Mouse (Mus musculus): ENCODE measurements around the gene Gm49384.

The Gm49384 gene

DNA sequence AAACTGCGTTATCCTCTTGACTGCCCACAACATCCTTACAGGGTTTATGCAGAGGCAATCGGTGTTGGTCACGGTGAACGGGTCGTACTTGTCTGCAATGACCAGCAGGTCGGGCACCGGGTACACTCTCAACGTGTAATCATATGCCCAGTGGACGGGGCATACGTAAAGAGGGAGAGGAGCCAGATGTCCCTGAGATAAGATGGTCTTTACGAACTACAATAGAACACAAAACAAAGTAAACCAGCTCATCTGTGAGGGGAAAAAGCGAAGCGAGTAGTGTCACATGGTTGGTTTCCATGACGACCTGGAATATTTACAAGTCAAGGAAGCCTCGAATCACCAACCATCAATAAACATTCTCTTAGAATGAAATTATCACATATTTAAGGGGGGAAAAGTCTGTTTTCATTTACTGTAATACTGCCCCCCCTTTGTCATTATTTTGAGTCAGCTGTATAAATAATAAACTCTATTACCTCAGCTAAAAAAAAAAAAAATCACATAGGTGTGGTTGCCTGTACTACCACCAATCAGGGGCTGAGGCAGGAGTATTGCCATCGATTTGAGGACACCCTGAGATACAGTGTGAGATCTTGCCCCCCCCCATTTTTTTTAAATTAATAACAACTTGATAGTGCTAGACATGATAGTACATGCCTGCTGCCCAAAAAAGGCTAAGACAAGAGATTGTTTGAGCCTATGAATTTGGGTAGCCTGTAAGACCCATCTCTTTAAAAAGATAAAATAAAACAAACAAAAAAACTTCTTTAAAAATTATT lies at the start of gene Gm49384:
TSS of gene Gm49384 (minus strand) at position 216 of the 782 bp plus-strand sequence.
- in situ Hi-C loops (cut with MboI; ENCODE audit: low pct_unique_long_range_greater_than_20kb in 1 of 2, low sequenced_read_pairs in 2 of 2, unreplicated experiment in 1 of 2) = no loop called here

DNA sequence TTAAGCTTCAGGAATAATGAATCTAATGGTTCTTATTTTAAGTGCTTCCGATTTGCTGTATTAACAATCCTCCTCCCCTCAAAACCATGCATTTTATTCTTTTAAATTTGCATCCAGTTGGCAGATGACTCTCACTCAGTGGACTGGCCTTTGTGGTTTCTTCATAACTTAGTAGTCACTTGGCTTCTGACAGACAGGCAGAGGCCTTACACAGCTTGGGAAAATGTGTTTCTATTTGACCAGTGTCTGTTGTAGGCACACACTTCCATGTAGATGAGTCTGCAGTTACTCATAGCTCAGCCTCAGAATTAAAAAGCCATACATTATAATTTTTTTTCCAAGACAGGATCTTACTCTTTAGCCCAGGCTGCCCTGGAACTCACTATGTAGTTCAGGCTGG lies 49.7 kb upstream of the Gm49384 start:
- in situ Hi-C loops (cut with MboI; ENCODE audit: low pct_unique_long_range_greater_than_20kb in 1 of 2, low sequenced_read_pairs in 2 of 2, unreplicated experiment in 1 of 2) = no loop called here

GRCm38 (mm10) chr12:69250756-69251155 lies 46.7 kb upstream of the Gm49384 start:
- in situ Hi-C loops (cut with MboI; ENCODE audit: low pct_unique_long_range_greater_than_20kb in 1 of 2, low sequenced_read_pairs in 2 of 2, unreplicated experiment in 1 of 2) = no loop called here

DNA sequence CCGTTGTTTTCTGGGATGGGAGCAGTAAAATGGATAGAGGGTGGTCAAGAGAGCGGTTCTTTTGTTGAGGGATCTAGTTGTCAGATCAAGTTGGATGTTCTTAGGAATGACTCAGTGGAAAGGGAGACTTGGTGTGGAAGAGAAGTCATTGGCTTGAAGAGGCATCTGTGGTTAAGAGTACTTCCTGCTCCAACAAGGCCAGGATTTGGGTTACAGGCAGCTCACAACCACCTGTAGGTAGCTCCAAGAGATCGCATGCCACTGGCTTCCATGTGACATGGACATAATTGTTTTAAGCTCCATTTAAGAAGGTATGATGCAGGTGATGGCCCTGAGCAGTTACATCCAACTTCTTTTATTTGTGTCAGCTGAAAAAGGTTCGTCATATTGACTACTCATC lies 45.7 kb upstream of the Gm49384 start:
- in situ Hi-C loops (cut with MboI; ENCODE audit: low pct_unique_long_range_greater_than_20kb in 1 of 2, low sequenced_read_pairs in 2 of 2, unreplicated experiment in 1 of 2) = no loop called here

DNA sequence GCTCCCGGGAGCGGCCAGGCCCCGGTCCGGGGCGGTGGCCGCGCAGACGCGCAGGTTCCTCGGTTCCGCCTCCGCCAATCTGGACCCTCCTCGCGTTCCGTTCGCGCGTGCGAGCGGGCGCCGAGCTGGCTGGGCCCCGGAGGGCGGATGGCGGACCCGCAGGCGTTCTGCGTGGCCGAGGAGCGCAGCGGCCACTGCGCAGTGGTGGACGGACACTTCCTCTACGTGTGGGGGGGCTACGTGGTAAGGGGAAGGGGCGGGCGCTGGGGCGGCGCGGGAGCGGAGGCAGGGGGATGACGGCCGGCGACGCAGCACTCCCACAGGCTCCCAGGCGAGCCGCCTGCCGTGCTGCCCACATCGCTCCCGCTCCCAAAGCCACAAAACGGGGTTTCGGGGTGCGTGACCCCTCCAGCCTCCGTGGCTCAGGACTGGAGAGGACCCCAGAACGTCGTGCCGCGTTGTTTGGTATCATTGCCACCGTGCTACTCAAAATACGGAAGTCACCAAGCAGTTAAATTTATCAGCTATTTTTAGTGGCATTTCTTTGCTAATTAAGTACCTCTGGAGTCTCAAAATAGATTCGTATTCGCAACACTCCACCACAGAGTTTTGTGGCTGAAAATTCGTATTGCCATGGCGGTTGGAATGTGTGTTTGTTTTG lies 37.8 kb upstream of the Gm49384 start:
- in situ Hi-C loops (cut with MboI; ENCODE audit: low pct_unique_long_range_greater_than_20kb in 1 of 2, low sequenced_read_pairs in 2 of 2, unreplicated experiment in 1 of 2) = no loop called here

GRCm38 (mm10) chr12:69241405-69241770 lies 37.3 kb upstream of the Gm49384 start:
- in situ Hi-C loops (cut with MboI; ENCODE audit: low pct_unique_long_range_greater_than_20kb in 1 of 2, low sequenced_read_pairs in 2 of 2, unreplicated experiment in 1 of 2) = no loop called here

DNA sequence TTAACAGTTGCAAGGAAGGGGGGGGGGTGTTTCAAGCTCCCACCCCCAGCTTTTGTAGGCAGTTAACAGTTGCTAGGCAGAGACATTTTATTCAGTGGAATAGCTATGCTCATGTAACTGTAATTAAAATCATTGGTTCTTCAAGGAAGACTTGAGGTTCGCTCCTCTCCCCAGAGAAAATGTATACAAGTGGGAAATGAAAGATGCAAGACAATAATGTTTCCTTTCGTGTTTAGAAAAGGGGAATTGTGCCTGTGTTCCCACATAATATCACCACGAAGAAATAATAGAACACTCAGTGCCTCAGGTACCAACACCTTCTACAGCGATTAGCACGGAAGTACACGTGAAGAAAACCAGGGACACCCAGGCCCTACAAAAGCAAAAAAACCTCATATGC lies 36.8 kb upstream of the Gm49384 start, which contains the start of gene Klhdc1:
TSS of gene Klhdc1 (plus strand) at position 301 of the 400 bp plus-strand sequence.
- in situ Hi-C loops (cut with MboI; ENCODE audit: low pct_unique_long_range_greater_than_20kb in 1 of 2, low sequenced_read_pairs in 2 of 2, unreplicated experiment in 1 of 2) = no loop called here

DNA sequence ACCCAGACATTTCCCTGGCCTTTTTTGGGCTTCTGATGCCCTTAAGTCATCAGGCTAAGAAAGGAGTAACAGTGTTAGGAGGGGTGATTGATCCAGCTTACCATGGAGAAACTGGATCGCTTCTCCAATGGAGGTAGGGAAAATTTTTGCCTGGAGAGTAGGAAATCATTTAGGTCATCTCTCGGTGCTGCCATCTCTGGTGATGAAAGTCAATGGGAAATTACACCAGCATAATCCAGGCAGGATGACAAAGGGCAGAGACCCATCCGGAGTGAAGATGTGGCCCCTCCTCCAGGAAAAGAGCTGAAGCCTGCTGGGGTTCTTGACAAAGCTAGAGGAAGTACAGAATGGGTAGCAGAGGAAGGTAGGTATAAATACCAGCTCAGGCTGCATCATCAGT lies 34.2 kb upstream of the Gm49384 start:
- in situ Hi-C loops (cut with MboI; ENCODE audit: low pct_unique_long_range_greater_than_20kb in 1 of 2, low sequenced_read_pairs in 2 of 2, unreplicated experiment in 1 of 2) = no loop called here

GRCm38 (mm10) chr12:69235782-69236181 lies 31.7 kb upstream of the Gm49384 start:
- in situ Hi-C loops (cut with MboI; ENCODE audit: low pct_unique_long_range_greater_than_20kb in 1 of 2, low sequenced_read_pairs in 2 of 2, unreplicated experiment in 1 of 2) = no loop called here

GRCm38 (mm10) chr12:69229251-69229650 lies 25.2 kb upstream of the Gm49384 start:
- in situ Hi-C loops (cut with MboI; ENCODE audit: low pct_unique_long_range_greater_than_20kb in 1 of 2, low sequenced_read_pairs in 2 of 2, unreplicated experiment in 1 of 2) = no loop called here

DNA sequence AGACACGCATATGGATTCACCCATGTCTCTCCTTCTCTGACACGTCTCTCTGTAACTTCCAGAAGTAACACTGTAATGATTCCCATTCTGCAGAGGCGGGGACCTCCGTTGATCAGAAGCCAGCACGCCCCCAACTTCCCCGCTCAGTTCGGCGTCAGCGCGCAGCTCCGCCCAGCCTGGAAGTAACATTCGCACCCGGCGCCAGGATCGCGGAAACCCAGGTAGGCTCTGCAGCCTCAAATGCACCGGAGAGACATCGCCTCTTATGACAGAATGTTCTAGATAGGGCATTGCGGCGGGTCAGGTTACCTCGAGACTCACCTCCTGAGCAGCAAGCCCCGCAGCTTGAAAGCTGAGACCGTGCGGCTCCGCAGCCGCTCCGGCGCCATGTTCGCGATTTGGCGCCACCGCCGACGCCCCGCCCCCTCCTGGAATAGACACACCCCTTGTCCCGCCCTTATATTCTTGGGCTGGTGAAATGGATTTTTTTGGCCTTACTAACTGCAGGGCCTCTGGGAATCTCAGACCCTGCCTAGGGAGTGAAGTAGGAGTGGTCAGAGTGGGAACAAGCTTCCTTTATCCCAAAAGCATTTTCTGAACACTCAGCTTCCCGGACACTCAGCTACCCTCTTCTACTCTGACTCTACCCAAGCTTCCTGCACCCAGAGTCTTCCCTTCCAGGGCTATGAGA lies 23.9 kb upstream of the Gm49384 start, which contains the start of gene Pole2:
TSS of gene Pole2 (minus strand) at position 420 of the 691 bp plus-strand sequence.
- in situ Hi-C loops (cut with MboI; ENCODE audit: low pct_unique_long_range_greater_than_20kb in 1 of 2, low sequenced_read_pairs in 2 of 2, unreplicated experiment in 1 of 2) = no loop called here

GRCm38 (mm10) chr12:69220613-69221277 lies 16.7 kb upstream of the Gm49384 start:
- in situ Hi-C loops (cut with MboI; ENCODE audit: low pct_unique_long_range_greater_than_20kb in 1 of 2, low sequenced_read_pairs in 2 of 2, unreplicated experiment in 1 of 2) = no loop called here

- in situ Hi-C loops (cut with MboI; ENCODE audit: low pct_unique_long_range_greater_than_20kb in 1 of 2, low sequenced_read_pairs in 2 of 2, unreplicated experiment in 1 of 2) = loop anchor here in 1 of 2 experiments (10.0 kb wide), 2 partner anchors 98 to 138 kb away; partner anchors contain the start of gene Nemf
Measured at GRCm38 (mm10) chr12:69216587-69216986, 12.5 kb upstream of the Gm49384 start.

GRCm38 (mm10) chr12:69215000-69215785 lies 11.1 kb upstream of the Gm49384 start:
- in situ Hi-C loops (cut with MboI; ENCODE audit: low pct_unique_long_range_greater_than_20kb in 1 of 2, low sequenced_read_pairs in 2 of 2, unreplicated experiment in 1 of 2) = loop anchor here in 1 of 2 experiments (10.0 kb wide), 2 partner anchors 100 to 140 kb away; partner anchors contain the start of gene Nemf

DNA sequence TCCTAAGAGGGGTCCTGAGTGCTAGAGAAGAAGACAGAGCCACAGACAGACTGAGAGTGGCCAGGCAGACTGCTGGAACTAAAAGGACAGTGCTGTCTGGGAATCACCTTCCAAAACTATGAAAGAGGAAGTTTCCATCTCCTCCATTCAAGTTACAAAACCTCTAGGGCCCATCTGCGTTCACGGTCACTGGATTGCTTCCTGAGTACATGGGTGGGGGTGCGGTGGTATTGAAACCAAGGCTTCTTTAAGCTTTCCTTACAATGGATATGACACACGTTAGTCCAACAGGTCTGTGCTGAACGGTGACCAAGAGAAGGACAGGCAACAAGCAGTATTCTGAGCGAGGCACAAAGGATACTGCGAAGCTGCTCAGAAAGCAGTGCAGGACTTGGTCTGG lies 10.3 kb upstream of the Gm49384 start:
- in situ Hi-C loops (cut with MboI; ENCODE audit: low pct_unique_long_range_greater_than_20kb in 1 of 2, low sequenced_read_pairs in 2 of 2, unreplicated experiment in 1 of 2) = loop anchor here in 1 of 2 experiments (10.0 kb wide), 2 partner anchors 100 to 140 kb away; partner anchors contain the start of gene Nemf

DNA sequence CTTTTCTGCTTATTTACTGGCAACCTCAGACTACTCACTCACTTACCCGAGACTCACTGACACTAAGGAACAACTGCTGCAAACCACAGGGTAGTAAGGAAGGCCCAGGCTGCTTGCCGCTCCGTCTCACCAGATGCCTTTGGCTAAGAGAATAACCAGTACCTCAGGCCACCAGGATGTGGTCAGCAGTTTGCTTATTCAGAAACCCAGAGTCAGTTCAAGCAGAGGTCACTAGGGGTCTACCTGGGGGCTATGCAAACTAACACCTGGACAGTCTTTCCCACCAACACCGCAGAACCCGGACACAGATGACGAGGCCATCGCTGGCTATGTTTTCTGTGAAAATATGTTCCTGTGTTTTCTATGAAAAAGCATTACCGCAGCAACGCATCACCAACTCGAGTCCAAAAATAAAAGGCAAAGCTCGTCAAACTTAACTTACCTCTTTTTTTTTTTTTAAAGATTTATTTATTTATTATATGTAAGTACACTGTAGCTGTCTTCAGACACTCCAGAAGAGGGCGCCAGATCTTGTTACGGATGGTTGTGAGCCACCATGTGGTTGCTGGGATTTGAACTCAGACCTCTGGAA lies 9.2 kb upstream of the Gm49384 start:
- in situ Hi-C loops (cut with MboI; ENCODE audit: low pct_unique_long_range_greater_than_20kb in 1 of 2, low sequenced_read_pairs in 2 of 2, unreplicated experiment in 1 of 2) = loop anchor here in 1 of 2 experiments (10.0 kb wide), 2 partner anchors 102 to 142 kb away; partner anchors contain the start of gene Nemf

DNA sequence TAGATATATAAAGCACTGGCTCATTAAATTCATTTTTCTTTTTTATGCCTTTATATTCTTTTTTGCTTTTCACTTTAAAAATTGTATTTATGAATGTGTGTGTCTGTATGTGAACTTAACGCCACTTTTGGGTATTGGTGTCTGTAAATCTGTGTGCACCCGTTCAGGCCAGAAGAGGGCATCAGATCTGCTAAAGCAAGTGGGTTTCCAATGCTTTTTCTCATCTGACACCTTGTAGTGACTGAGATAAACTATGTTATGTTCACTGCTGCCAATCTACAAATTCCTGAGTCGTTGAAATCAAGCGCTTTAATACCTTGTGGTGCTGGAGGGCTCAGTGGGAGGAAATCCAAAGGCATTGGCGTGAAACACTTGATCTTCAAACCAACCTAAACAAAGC lies 7.0 kb upstream of the Gm49384 start:
- in situ Hi-C loops (cut with MboI; ENCODE audit: low pct_unique_long_range_greater_than_20kb in 1 of 2, low sequenced_read_pairs in 2 of 2, unreplicated experiment in 1 of 2) = loop anchor here in 1 of 2 experiments (10.0 kb wide), 2 partner anchors 104 to 144 kb away; partner anchors contain the start of gene Nemf

All from mouse embryonic stem cell (cell line).